Mouse (Mus musculus): Measurements from ENCODE around the gene Gabpb1.

The Gabpb1 gene

GRCm38 (mm10) chr2:126584621-126585369 lies 91.3 kb downstream of the Gabpb1 start:
- TF ChIP-seq GATA4 (IDR thresholded peaks at IDR 0.05; ENCODE audit: insufficient replicate concordance, low read length) = no peak

GRCm38 (mm10) chr2:126583960-126584359 lies 92.2 kb downstream of the Gabpb1 start:
- no peak for TF ChIP-seq GATA4 (IDR thresholded peaks at IDR 0.05; ENCODE audit: insufficient replicate concordance, low read length)

GRCm38 (mm10) chr2:126579282-126579681 lies 96.9 kb downstream of the Gabpb1 start:
- no peak for TF ChIP-seq GATA4 (IDR thresholded peaks at IDR 0.05; ENCODE audit: insufficient replicate concordance, low read length)
